Mouse (Mus musculus) macrophage (primary cell): ENCODE measurements around the gene Pck1. TPM values are rescaled to one million over a fixed set of nuclear protein-coding genes. Genes with fewer than 3 reads are reported as not detected.

Experiments used
- H3K27ac ChIP-seq: fragments of 350-480 bp; formaldehyde crosslinking; 2 replicates; pipeline ENCODE4 v1.9.0; 2021
- H3K36me3 ChIP-seq: fragments of 350-480 bp; formaldehyde crosslinking; 2 replicates; pipeline ENCODE4 v1.9.0; 2021; ENCODE audit errors: inconsistent target
- H3K4me3 ChIP-seq: fragments of 350-480 bp; formaldehyde crosslinking; 2 replicates; pipeline ENCODE4 v1.9.0; 2021; ENCODE audit errors: inconsistent target
- H3K79me2 ChIP-seq: fragments of 350-480 bp; formaldehyde crosslinking; 2 replicates; pipeline ENCODE4 v1.9.0; 2021; ENCODE audit errors: inconsistent target
- WGBS: methylation state at CpG from one replicate; pipeline ENCODE4 v1.1.7; 2026; ENCODE audit warnings: inconsistent platforms; ENCODE audit not compliant: missing documents; 5-methylcytosine and 5-hydroxymethylcytosine counted together
- polyA plus RNA-seq: library from polyadenylated mRNA; stranded (reverse); fragments of 250-400 nt; gene quantifications from 3 replicates; pipeline ENCODE4 v1.2.4, GENCODE M21; 2018; ENCODE audit warnings: inconsistent platforms

Gene Pck1
- polyA plus RNA-seq, 1 experiment from 2014 or later = not detected

DNA sequence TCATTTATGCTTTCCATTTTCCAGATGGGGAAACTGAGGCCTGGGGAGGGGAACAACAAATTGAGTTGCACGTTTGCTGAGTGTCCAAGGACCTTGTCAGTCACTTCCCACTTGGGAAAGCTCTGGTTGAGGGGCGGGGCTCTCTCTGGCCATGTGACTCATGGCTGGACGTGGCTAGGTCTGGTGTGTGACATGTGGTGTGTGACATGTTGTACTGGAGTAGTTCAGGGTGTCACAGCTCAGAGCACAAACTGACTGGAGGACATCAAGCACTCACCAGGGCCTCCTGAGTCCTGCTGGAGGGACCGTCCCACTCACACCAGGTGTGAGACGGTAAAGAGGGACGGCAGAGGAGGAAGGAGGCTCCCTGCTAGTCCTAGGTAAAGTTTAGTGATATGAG lies 32.4 kb downstream of the Pck1 start:
- H3K27ac ChIP-seq = no peak overlapping the region
- WGBS = 40% methylated on average over 4 of the region's 6 CpGs
- no peak overlapping the region for H3K4me3 ChIP-seq
- H3K36me3 ChIP-seq = no peaks in the 10 kb centered on the region
- H3K79me2 ChIP-seq = no peaks in the 10 kb centered on the region

- WGBS = 26% methylated on average over 26 of the region's 26 CpGs
- Histone ChIP-seq H3K4me3 (no peak overlapping the region), H3K36me3 (no peaks in the 10 kb centered on the region), H3K79me2 (no peaks in the 10 kb centered on the region), H3K27ac (no peak overlapping the region)
Measured at GRCm38 (mm10) chr2:173186047-173186943, 33.4 kb downstream of the Pck1 start.

DNA sequence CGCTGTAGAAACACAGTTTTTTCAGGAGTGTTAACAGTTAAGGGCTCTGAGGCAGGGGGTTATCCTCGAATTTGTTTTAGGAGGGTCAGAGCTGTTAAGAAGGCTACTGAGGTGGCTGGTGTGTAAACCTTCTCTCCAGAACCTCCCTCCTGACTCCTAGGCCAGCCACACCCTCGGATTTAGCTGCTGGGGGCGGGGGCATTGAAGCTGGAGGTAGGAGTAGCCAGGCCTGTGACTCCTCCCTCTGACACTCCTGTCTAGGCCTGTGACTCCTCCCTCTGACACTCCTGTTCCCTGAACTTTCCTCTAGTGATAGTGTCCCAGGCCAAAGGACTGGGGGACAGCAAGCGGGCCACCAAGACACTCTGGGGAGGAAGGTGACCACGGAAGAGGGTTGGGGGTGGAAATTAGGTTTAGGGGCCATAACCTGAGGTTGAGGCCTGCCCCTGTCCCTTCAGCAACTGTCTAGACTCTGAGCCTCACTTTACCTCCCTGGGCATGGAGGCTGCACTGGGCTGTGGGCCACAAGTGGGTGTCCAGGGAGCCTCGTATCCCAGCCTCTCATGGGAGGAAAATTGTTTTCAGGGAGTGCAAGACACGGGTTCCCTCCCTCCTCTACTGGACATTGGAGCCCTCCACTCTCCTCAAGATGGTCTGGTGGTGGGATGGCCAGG lies 34.5 kb downstream of the Pck1 start:
- Histone ChIP-seq H3K36me3 (no peaks in the 10 kb centered on the region), H3K4me3 (no peak overlapping the region), H3K27ac (no peak overlapping the region), H3K79me2 (no peaks in the 10 kb centered on the region)
- WGBS = 51% methylated on average over 6 of the region's 8 CpGs

- Histone ChIP-seq H3K27ac (no peak overlapping the region), H3K79me2 (no peaks in the 10 kb centered on the region), H3K36me3 (no peaks in the 10 kb centered on the region), H3K4me3 (no peak overlapping the region)
- WGBS = 92% methylated on average over 4 of the region's 4 CpGs
Measured at GRCm38 (mm10) chr2:173194796-173195195, 41.9 kb downstream of the Pck1 start.

DNA sequence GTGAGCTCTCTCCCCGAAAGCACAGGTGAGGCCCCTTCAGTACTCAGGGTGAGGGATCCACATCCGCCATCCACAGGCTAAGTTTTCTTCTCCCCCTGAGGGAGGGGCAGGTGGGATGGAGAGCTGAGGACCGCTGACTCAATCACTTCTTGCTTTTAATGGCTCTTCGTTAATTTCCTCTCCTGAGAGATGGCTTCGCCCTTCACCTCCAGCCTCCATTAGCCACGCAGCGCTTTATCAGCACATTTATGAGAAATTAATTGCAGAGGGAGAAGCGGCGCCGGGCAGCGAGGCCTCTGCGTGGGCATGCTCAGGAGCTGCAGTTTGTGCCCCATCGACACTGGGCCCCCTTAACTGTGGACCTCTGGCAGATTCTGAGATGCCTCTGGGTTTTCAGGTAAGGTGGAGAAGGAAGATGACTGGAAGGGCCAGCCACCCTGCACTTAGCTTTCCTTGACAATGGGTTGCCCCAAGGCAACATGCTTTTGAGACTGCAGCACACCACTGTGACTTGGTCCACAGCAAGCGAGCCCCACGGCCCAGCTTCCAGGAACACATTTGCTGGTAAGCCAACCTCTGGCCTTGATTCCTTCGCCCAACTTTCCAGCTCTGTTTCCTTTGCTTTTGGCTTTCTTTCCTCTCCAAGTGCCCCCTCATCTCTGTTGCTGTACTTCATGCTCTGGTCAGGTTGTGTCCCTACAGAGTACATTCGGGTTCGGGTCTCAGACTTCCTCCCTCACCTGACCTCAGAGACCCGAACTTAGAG lies 50.3 kb downstream of the Pck1 start:
- Histone ChIP-seq H3K27ac (no peak overlapping the region), H3K79me2 (no peaks in the 10 kb centered on the region), H3K36me3 (peaks cover 15% of the 10 kb centered on the region), H3K4me3 (no peak overlapping the region)
- 94% methylated on average over 19 of the region's 19 CpGs for WGBS

DNA sequence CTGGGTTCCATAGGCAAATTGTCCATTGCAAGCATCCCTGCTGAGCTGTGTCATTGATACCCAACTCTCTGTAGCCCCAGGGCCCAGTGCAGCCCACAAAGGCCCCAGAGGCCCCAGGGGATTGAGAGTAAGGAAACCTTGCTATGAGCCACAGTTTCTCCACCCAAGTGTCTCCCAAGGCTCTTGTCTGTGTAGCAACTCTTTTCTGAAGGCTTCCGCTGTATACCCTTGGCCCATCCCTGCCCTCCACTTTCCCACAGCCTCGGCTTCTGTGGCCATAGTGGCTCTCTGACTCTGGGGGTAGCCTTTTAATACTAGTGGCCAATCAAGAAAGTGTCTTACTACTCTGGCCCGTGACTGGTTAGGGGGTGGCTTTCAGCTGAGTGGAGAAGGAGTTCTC lies 50.9 kb downstream of the Pck1 start:
- Histone ChIP-seq H3K36me3 (peaks cover 22% of the 10 kb centered on the region), H3K79me2 (no peaks in the 10 kb centered on the region), H3K4me3 (no peak overlapping the region), H3K27ac (no peak overlapping the region)
- 88% methylated on average over 3 of the region's 3 CpGs for WGBS

DNA sequence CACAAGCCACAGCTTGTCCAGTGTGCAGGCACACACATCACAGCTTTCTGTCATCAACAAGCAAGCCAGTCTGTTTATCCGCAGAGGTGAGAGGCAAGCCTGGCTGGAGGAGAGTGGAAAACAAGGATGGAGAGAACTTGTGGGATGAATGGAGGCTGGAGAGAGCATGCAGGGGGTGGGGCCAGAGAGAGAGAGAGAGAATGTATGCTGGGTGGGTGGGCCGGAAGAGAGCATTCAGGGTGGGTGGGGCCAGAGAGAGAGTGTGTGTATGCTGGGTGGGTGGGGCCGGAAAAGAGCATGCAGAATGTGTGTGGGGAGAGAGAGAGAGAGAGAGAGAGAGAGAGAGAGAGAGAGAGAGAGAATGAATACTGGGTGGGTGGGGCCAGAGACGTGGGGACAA lies 51.8 kb downstream of the Pck1 start:
- Histone ChIP-seq H3K36me3 (peaks cover 31% of the 10 kb centered on the region), H3K79me2 (no peaks in the 10 kb centered on the region), H3K4me3 (no peak overlapping the region), H3K27ac (no peak overlapping the region)
- 93% methylated on average over 4 of the region's 4 CpGs for WGBS

GRCm38 (mm10) chr2:173205563-173206099 lies 52.8 kb downstream of the Pck1 start:
- Histone ChIP-seq H3K79me2 (no peaks in the 10 kb centered on the region), H3K36me3 (peaks cover 41% of the 10 kb centered on the region), H3K4me3 (no peak overlapping the region), H3K27ac (no peak overlapping the region)
- WGBS = 92% methylated on average over 14 of the region's 14 CpGs

DNA sequence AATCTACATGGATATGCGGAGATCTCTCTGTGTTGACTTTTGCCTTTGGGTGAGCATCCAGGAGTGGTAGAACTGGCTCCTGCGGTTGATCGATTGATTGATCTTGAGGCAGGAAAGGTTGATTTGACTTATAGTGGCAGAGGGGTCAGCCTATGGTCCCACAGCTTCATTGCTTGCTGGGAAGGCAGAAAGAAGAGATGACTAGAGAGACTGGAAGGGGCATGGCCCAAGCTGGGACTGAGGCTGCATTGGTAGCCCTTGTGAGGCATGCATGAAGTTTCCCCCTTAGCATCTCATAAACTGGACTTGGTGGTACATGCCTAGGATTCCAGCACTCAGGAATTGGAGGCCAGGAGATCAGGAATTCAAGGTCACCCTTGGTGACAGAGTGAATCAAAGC lies 54.2 kb downstream of the Pck1 start:
- Histone ChIP-seq H3K36me3 (peaks cover 55% of the 10 kb centered on the region), H3K79me2 (no peaks in the 10 kb centered on the region), H3K4me3 (no peak overlapping the region), H3K27ac (no peak overlapping the region)
- 96% methylated on average over 3 of the region's 3 CpGs for WGBS

Other genes with a start within 250 kb of the Pck1 start
- 0.04 TPM in 1 of 3 replicates, not detected in the others for gene Bmp7, start 212.7 kb upstream of the Pck1 start, polyA plus RNA-seq
- gene Spo11, start 175.3 kb upstream of the Pck1 start, polyA plus RNA-seq = not detected in 3 replicates
- 27.7 to 41.7 TPM (median 35.9 TPM) in 3 replicates for gene Rae1, start 152.9 kb upstream of the Pck1 start, polyA plus RNA-seq
- 9.6 to 14.5 TPM (median 12.6 TPM) in 3 replicates for gene Rbm38, start 132.6 kb upstream of the Pck1 start, polyA plus RNA-seq
- not detected in 3 replicates for gene Ctcfl, start 33.5 kb upstream of the Pck1 start, polyA plus RNA-seq
- gene Zbp1, start 65.9 kb downstream of the Pck1 start, polyA plus RNA-seq = 88.4 to 217 TPM (median 90.0 TPM) in 3 replicates
- 0.32 to 0.33 TPM in 2 of 3 replicates, not detected in the other for gene Pmepa1, start 123.5 kb downstream of the Pck1 start, polyA plus RNA-seq